Mouse (Mus musculus): ENCODE results near the gene Zbtb1.
A peak's percentile ranks its signal among the peaks of the same experiment; 100 is the strongest.

GRCm38 (mm10) chr12:76377059-76377458 lies 7.0 kb downstream of the Zbtb1 start:
- 0 out of 2 replicates have a peak, but pooled peaks have one; percentile 5 for TF ChIP-seq CTCF (IDR thresholded peaks at IDR 0.05; ENCODE audit: low read depth, low read length)
- TF ChIP-seq POLR2A (IDR thresholded peaks at IDR 0.05; ENCODE audit: borderline replicate concordance, low read depth, low read length): no peak

All from bone marrow macrophage, adult 2 months (primary cell).